Mouse (Mus musculus): ENCODE data around the gene Dlx1. TPM values are rescaled to one million over a fixed set of nuclear protein-coding genes. Genes with fewer than 3 reads are reported as not detected.

Gene Dlx1
- polyA plus RNA-seq, 1 experiment from 2014 or later = 3.2 TPM

DNA sequence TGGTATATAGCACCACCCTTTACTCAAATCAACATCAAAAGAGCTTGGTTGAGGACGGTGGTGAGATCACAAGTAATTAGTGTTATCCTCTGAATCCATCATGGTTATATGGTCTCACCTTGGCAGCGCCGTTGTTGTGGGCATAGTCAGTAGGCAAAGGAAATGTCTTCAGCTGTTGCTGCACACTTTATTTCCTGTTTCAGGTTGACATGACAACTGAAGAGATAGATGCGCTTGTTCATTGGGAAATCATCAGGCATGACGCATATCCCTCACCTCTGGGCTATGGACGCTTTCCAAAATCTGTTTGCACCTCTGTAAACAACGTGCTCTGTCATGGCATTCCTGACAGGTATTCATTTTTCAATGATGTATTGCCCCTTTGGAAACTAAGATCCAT is 16.7 kb upstream of the Dlx1 start:
- TF ChIP-seq CTCF (IDR thresholded peaks at IDR 0.05; ENCODE audit: low read depth) (no peak), EP300 (optimal IDR thresholded peaks at IDR 0.05) (no peak)
- 77% methylated on average over 7 of the region's 7 CpGs for WGBS
- no peak for DNase-seq (ENCODE audit: low spot score)

GRCm38 (mm10) chr2:71512326-71512725 is 15.6 kb upstream of the Dlx1 start:
- Histone ChIP-seq H3K9me3 (ENCODE audit: control insufficient read depth, low read length) (no peaks in the 10 kb centered on the region), H3K36me3 (ENCODE audit: control insufficient read depth, insufficient read depth, low read length) (no peaks in the 10 kb centered on the region), H3K4me1 (replicated peaks; ENCODE audit: control insufficient read depth, insufficient read depth) (no peaks in the 10 kb centered on the region), H3K4me2 (replicated peaks; ENCODE audit: low read depth) (no peak overlapping the region), H3K27me3 (ENCODE audit: control insufficient read depth, insufficient read depth, low read length) (no peaks in the 10 kb centered on the region), H3K9ac (ENCODE audit: low read length) (no peak overlapping the region), H3K27ac (replicated peaks) (no peak overlapping the region), H3K4me3 (ENCODE audit: low read depth, low read length) (no peak overlapping the region)
- WGBS = 66% methylated on average over 9 of the region's 9 CpGs
- no peak for DNase-seq (ENCODE audit: low spot score)
- ATAC-seq (ENCODE audit: low FRiP score, low TSS enrichment) = no peak
- TF ChIP-seq CTCF (IDR thresholded peaks at IDR 0.05; ENCODE audit: low read depth) (no peak), EP300 (optimal IDR thresholded peaks at IDR 0.05) (no peak)

More for the DNA sequence above, 16.7 kb upstream of the Dlx1 start:
- no peak overlapping the region for H3K9ac ChIP-seq (ENCODE audit: low read length)
- no peak overlapping the region for H3K27ac ChIP-seq (replicated peaks)
- no peak overlapping the region for H3K4me3 ChIP-seq (ENCODE audit: low read depth, low read length)
- no peak for ATAC-seq (ENCODE audit: low FRiP score, low TSS enrichment)
- H3K36me3 ChIP-seq (ENCODE audit: control insufficient read depth, insufficient read depth, low read length) = no peaks in the 10 kb centered on the region
- H3K27me3 ChIP-seq (ENCODE audit: control insufficient read depth, insufficient read depth, low read length) = no peaks in the 10 kb centered on the region
- H3K9me3 ChIP-seq (ENCODE audit: control insufficient read depth, low read length) = no peaks in the 10 kb centered on the region
- H3K4me2 ChIP-seq (replicated peaks; ENCODE audit: low read depth) = no peak overlapping the region
- no peaks in the 10 kb centered on the region for H3K4me1 ChIP-seq (replicated peaks; ENCODE audit: control insufficient read depth, insufficient read depth)

DNA sequence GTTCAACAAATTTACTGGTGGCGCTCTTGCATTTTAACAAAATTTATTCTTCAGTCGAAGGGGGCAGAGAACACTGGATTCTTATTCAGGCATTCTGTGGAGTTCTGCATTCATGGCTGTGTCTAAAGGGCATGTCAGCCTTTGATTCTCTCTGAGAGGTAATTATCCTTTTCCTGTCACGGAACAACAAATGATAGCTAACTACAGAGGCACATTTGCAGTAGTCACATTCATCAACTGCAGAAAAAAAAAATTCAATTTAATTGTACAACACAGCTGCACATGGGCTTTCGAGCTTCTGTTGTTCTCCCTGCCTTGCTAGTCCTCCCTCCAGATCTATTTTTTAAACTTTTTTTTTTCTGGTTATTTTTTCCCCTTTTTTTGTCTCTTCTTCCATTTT is 10.9 kb upstream of the Dlx1 start:
- Histone ChIP-seq H3K36me3 (ENCODE audit: control insufficient read depth, insufficient read depth, low read length) (no peaks in the 10 kb centered on the region), H3K27ac (replicated peaks) (no peak overlapping the region), H3K9ac (ENCODE audit: low read length) (no peak overlapping the region), H3K9me3 (ENCODE audit: control insufficient read depth, low read length) (no peaks in the 10 kb centered on the region), H3K4me2 (replicated peaks; ENCODE audit: low read depth) (no peak overlapping the region), H3K4me3 (ENCODE audit: low read depth, low read length) (no peak overlapping the region), H3K4me1 (replicated peaks; ENCODE audit: control insufficient read depth, insufficient read depth) (no peaks in the 10 kb centered on the region), H3K27me3 (ENCODE audit: control insufficient read depth, insufficient read depth, low read length) (peaks cover 3% of the 10 kb centered on the region; the same call in 1 of the 2 replicates)
- 77% methylated on average over 4 of the region's 4 CpGs for WGBS
- DNase-seq (ENCODE audit: low spot score) (no peak), ATAC-seq (ENCODE audit: low FRiP score, low TSS enrichment) (no peak)
- TF ChIP-seq EP300 (optimal IDR thresholded peaks at IDR 0.05) (no peak), CTCF (IDR thresholded peaks at IDR 0.05; ENCODE audit: low read depth) (no peak)

DNA sequence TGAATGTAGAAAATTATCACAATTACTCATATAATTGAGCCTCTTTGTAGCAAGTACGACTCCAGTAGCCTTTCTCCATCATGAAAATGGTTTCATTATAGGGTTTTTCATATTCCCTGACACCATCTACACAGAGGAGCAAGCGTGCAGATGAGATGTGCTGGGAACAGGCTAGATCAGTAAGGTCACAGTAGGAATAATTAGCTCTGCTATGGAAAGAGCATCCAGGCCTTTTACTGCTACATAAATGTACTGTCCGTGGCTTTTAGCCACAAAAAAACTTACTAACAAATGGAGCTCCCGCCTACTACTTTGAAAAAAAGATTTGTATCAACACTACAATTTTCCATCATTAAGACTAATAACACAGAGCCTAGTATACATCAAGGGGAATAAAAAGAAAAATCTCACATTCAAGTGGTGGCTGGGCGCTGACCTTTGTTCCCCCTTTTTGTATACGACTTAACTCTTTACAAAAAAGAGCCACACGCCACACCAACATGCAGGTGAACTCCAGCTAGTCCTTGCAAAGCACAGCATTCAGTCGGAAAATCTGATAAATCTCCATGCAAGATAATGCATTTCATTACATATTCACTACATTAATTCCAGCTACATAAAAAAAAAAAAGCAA is 10.3 kb upstream of the Dlx1 start:
- H3K27ac ChIP-seq (replicated peaks) = no peak overlapping the region
- TF ChIP-seq CTCF (IDR thresholded peaks at IDR 0.05; ENCODE audit: low read depth) (no peak), EP300 (optimal IDR thresholded peaks at IDR 0.05) (no peak)
- no peak overlapping the region for H3K9ac ChIP-seq (ENCODE audit: low read length)
- DNase-seq (ENCODE audit: low spot score) (no peak), ATAC-seq (ENCODE audit: low FRiP score, low TSS enrichment) (no peak)
- H3K36me3 ChIP-seq (ENCODE audit: control insufficient read depth, insufficient read depth, low read length) = no peaks in the 10 kb centered on the region
- WGBS = 76% methylated on average over 8 of the region's 8 CpGs
- H3K9me3 ChIP-seq (ENCODE audit: control insufficient read depth, low read length) = no peaks in the 10 kb centered on the region
- no peaks in the 10 kb centered on the region for H3K4me1 ChIP-seq (replicated peaks; ENCODE audit: control insufficient read depth, insufficient read depth)
- no peak overlapping the region for H3K4me2 ChIP-seq (replicated peaks; ENCODE audit: low read depth)
- peaks cover 3% of the 10 kb centered on the region; the same call in 1 of the 2 replicates for H3K27me3 ChIP-seq (ENCODE audit: control insufficient read depth, insufficient read depth, low read length)
- no peak overlapping the region for H3K4me3 ChIP-seq (ENCODE audit: low read depth, low read length)

DNA sequence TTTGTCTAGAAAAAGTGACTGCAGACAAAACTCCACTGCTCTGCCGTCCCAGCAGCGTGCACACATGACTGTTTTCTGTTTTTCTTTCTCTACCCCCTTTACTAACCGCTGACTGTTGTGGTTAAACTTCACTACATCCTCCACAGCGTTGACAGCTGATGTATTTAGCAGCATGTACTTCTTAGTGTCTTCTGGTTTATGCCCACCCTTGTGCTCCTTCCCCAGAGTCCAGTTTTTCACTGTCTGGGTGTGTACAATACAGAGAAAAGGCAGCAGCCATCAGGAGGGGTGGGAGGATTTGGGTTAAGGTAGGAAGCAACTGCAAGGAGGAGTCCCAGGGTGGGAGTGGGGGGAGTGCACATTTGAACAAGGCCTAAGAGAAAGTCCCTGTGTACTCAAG is 5.0 kb upstream of the Dlx1 start:
- Histone ChIP-seq H3K4me2 (replicated peaks; ENCODE audit: low read depth) (no peak overlapping the region), H3K36me3 (ENCODE audit: control insufficient read depth, insufficient read depth, low read length) (no peaks in the 10 kb centered on the region), H3K9ac (ENCODE audit: low read length) (no peak overlapping the region), H3K27ac (replicated peaks) (no peak overlapping the region), H3K27me3 (ENCODE audit: control insufficient read depth, insufficient read depth, low read length) (peaks cover 23% of the 10 kb centered on the region; the same call in 1 of the 2 replicates), H3K4me3 (ENCODE audit: low read depth, low read length) (no peak overlapping the region), H3K9me3 (ENCODE audit: control insufficient read depth, low read length) (no peaks in the 10 kb centered on the region), H3K4me1 (replicated peaks; ENCODE audit: control insufficient read depth, insufficient read depth) (no peaks in the 10 kb centered on the region)
- ATAC-seq (ENCODE audit: low FRiP score, low TSS enrichment) (no peak), DNase-seq (ENCODE audit: low spot score) (no peak)
- TF ChIP-seq CTCF (IDR thresholded peaks at IDR 0.05; ENCODE audit: low read depth) (no peak), EP300 (optimal IDR thresholded peaks at IDR 0.05) (no peak)
- WGBS = 75% methylated on average over 4 of the region's 4 CpGs

DNA sequence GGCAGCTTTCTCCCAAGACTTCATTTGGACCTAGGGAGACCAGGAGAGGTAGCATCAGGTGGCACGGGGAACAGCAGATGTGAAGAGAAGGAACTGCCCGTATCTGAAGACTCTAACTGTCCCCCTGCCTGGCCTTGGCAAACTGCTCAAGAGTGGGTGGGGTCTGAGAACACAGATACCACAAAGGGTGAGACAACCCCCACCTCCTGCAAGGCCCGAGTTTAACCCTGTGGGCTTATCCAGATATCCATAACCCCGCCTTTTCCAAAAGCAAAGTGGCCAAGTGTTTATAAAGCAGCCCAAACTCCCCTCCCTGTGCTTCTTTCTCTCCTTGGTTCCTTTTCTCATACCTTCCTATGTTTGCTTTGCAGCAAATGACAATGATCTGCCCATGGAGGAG is 4.5 kb upstream of the Dlx1 start:
- ATAC-seq (ENCODE audit: low FRiP score, low TSS enrichment) = no peak
- no peak overlapping the region for H3K4me3 ChIP-seq (ENCODE audit: low read depth, low read length)
- WGBS = 36% methylated on average over 4 of the region's 4 CpGs

More for the DNA sequence above, 4.5 kb upstream of the Dlx1 start:
- Histone ChIP-seq H3K27me3 (ENCODE audit: control insufficient read depth, insufficient read depth, low read length) (peaks cover 24% of the 10 kb centered on the region; the same call in 1 of the 2 replicates), H3K4me1 (replicated peaks; ENCODE audit: control insufficient read depth, insufficient read depth) (no peaks in the 10 kb centered on the region), H3K9me3 (ENCODE audit: control insufficient read depth, low read length) (no peaks in the 10 kb centered on the region), H3K9ac (ENCODE audit: low read length) (no peak overlapping the region), H3K27ac (replicated peaks) (no peak overlapping the region), H3K36me3 (ENCODE audit: control insufficient read depth, insufficient read depth, low read length) (no peaks in the 10 kb centered on the region), H3K4me2 (replicated peaks; ENCODE audit: low read depth) (no peak overlapping the region)
- TF ChIP-seq EP300 (optimal IDR thresholded peaks at IDR 0.05) = no peak
- no peak for TF ChIP-seq CTCF (IDR thresholded peaks at IDR 0.05; ENCODE audit: low read depth)
- no peak for DNase-seq (ENCODE audit: low spot score)

Data from stomach, postnatal 0 days (tissue).